Mouse (Mus musculus) erythroblast, embryonic 14.5 days (primary cell): Measurements from ENCODE around the gene Chpt1. TPM values are rescaled to one million over a fixed set of nuclear protein-coding genes. Genes with fewer than 3 reads are reported as not detected.
"Not testable (repeated sequence)": the region's sequence is repeated elsewhere in the genome, so short reads cannot be mapped to it uniquely, and the experiment has no call there.

Experiments
- H3K27me3 ChIP-seq: 2 replicates; pipeline ENCODE4 v1.6.1; 2012; ENCODE audit warnings: inconsistent platforms; ENCODE audit not compliant: control insufficient read depth
- H3K36me3 ChIP-seq: 2 replicates; pipeline ENCODE4 v1.6.1; 2012; ENCODE audit warnings: mild to moderate bottlenecking, inconsistent platforms; ENCODE audit not compliant: control insufficient read depth
- H3K4me1 ChIP-seq: 2 replicates; pipeline ENCODE4 v1.6.1; 2012; ENCODE audit warnings: inconsistent platforms; ENCODE audit not compliant: control insufficient read depth
- H3K4me3 ChIP-seq: replicated peaks from 2 replicates; pipeline ENCODE3; 2012; ENCODE audit warnings: moderate library complexity, mild to moderate bottlenecking, inconsistent platforms
- H3K9me3 ChIP-seq: 2 replicates; pipeline ENCODE4 v1.6.1; 2012; ENCODE audit warnings: low read length, inconsistent platforms, mixed read lengths; ENCODE audit not compliant: control insufficient read depth
- GATA1 ChIP-seq: IDR thresholded peaks from 2 replicates; pipeline ENCODE4 v1.6.1; 2012; ENCODE audit warnings: low read length, inconsistent platforms, mixed read lengths
- TAL1 ChIP-seq: IDR thresholded peaks from 3 replicates; pipeline ENCODE4 v1.6.1; 2012; ENCODE audit warnings: low read length, inconsistent platforms, mixed read lengths
- polyA plus RNA-seq: library from polyadenylated mRNA; stranded (reverse); fragments of >175 nt; gene quantifications from 2 replicates; pipeline ENCODE4 v1.2.3, GENCODE M21; 2012

Chpt1 gene
- polyA plus RNA-seq, 1 experiment, result 0.23 TPM

DNA sequence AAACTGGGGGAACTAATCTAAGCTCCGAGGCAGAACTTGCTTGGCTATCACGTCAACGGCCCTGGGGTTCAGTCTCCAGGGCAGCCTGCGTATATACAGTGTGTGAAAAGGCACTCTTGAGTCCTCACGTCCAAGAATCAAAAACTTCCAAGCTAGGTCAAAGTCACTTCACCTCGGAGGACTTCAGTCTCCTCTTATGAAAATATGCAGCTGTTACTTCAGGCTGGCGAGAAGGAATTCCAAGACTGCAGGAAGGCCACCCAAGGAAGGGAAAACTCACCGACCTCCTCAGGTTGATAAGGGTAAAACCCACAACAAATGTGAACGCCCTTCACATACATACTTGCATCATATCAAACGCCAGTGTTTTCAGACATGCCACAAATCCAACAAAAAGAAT is 2.5 kb downstream of the Chpt1 start:
- no peak overlapping the region for H3K4me3 ChIP-seq
- H3K27me3 ChIP-seq, result peaks cover 6% of the 10 kb centered on the region
- no peaks in the 10 kb centered on the region for H3K36me3 ChIP-seq
- H3K9me3 ChIP-seq, result no peaks in the 10 kb centered on the region
- TF ChIP-seq GATA1 (no peak), TAL1 (no peak)
- H3K4me1 ChIP-seq, result peaks cover 12% of the 10 kb centered on the region

- Histone ChIP-seq H3K27me3 (peaks cover 6% of the 10 kb centered on the region), H3K4me1 (peaks cover 12% of the 10 kb centered on the region), H3K9me3 (no peaks in the 10 kb centered on the region), H3K36me3 (no peaks in the 10 kb centered on the region), H3K4me3 (no peak overlapping the region)
- TF ChIP-seq GATA1 (no peak), TAL1 (no peak)
These were observed 3.9 kb downstream of the Chpt1 start for GRCm38 (mm10) chr10:88499993-88500392.

DNA sequence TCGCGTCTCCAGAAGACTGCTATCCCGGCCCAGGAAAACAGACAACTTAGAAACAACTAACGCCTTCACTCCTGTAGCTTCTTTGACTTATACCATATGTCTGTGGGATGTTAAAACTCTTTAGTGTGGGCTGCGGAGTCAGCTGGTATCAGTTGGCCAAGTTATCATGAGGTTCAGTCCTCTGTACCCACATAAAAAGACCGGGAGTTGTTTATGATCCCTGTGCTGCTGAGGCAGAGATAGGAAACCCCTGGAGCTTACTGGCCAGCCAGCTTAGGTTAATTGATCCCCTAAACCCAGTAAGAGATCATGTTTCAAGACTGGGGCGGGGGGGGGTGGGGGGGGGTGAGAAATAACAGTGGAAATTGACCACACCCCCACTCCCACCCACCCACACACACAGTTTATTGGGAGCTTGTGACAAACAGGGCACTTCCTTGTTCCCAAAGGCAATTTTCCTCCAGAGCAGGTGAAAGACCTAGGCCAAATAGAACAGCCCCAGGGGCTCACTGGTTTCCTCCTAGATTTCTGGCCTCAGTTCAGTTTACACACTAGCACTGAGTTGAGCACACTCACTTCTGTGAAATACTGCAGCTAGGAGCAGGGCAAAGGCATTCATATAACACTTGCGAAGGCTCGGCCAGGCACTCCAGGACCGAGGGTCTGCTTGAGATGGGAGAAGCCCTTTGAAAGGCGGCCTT is 6.9 kb downstream of the Chpt1 start:
- H3K27me3 ChIP-seq, result no peaks in the 10 kb centered on the region
- TF ChIP-seq GATA1, result no peak
- no peak for TF ChIP-seq TAL1
- no peaks in the 10 kb centered on the region for H3K4me1 ChIP-seq
- no peaks in the 10 kb centered on the region for H3K9me3 ChIP-seq
- H3K4me3 ChIP-seq, result no peak overlapping the region
- H3K36me3 ChIP-seq, result no peaks in the 10 kb centered on the region

DNA sequence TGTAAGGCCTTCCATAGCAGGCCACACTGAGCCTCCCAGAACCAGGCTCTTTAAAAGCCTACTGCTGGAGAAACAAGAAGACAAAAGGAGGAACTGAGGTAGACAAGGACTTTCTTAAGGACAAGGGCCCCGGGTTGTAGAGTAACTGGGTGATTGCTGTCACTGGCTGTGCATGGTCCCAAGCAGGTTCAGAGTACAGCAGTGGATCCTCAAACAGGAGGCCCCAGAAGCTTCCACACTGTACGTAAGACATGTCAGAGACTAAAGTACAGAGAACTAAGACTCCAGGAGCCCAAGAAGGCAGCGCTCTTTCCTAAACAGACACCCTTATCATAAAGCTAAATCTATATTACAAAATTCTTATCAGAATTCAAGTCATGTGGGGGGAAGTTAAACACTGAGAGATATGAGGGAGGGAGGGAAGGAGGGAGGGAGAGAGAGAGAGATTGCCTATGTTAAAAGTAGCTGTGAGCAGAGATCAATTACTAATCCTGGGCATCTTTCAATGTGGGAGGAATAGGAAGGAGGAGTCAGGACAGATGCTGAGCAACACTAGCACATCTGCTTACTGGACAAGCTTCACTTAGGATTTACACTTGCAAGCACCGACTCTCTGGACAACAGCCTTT is 8.8 kb downstream of the Chpt1 start:
- Histone ChIP-seq H3K4me3 (no peak overlapping the region), H3K27me3 (no peaks in the 10 kb centered on the region), H3K4me1 (no peaks in the 10 kb centered on the region), H3K36me3 (no peaks in the 10 kb centered on the region), H3K9me3 (no peaks in the 10 kb centered on the region)
- TF ChIP-seq GATA1 (no peak), TAL1 (no peak)

GRCm38 (mm10) chr10:88492658-88493057 is 11.2 kb downstream of the Chpt1 start:
- no peaks in the 10 kb centered on the region for H3K4me1 ChIP-seq
- H3K9me3 ChIP-seq, result no peaks in the 10 kb centered on the region
- no peaks in the 10 kb centered on the region for H3K27me3 ChIP-seq
- H3K36me3 ChIP-seq, result no peaks in the 10 kb centered on the region
- no peak overlapping the region for H3K4me3 ChIP-seq
- no peak for TF ChIP-seq GATA1
- no peak for TF ChIP-seq TAL1

- no peak for TF ChIP-seq TAL1
- no peak for TF ChIP-seq GATA1
- H3K4me1 ChIP-seq, result no peaks in the 10 kb centered on the region
- H3K9me3 ChIP-seq, result no peaks in the 10 kb centered on the region
- no peaks in the 10 kb centered on the region for H3K36me3 ChIP-seq
- H3K4me3 ChIP-seq, result no peak overlapping the region
- H3K27me3 ChIP-seq, result no peaks in the 10 kb centered on the region
These were observed 12.2 kb downstream of the Chpt1 start for GRCm38 (mm10) chr10:88491632-88492031.

DNA sequence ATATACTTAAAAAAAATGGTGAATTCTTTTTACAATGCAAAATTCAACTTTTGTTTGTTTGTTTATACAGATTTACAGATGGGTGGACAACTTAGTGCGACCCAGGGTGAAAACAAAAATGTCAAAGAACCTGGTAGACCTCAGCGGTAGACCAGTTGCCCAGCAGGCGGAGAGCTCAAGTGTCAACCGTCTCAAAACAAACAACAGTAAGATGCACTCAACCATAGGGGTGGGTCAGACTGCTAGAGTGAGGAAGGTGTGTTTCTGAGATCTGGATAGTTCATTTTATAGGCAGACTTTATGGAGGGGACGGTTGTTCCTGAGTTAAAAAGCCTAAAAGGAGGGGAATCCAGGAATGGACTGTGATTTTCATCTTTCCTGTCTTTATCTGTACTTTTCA is 15.2 kb downstream of the Chpt1 start:
- Histone ChIP-seq H3K4me1 (no peaks in the 10 kb centered on the region), H3K9me3 (no peaks in the 10 kb centered on the region), H3K4me3 (no peak overlapping the region), H3K36me3 (no peaks in the 10 kb centered on the region), H3K27me3 (no peaks in the 10 kb centered on the region)
- no peak for TF ChIP-seq TAL1
- TF ChIP-seq GATA1, result no peak

DNA sequence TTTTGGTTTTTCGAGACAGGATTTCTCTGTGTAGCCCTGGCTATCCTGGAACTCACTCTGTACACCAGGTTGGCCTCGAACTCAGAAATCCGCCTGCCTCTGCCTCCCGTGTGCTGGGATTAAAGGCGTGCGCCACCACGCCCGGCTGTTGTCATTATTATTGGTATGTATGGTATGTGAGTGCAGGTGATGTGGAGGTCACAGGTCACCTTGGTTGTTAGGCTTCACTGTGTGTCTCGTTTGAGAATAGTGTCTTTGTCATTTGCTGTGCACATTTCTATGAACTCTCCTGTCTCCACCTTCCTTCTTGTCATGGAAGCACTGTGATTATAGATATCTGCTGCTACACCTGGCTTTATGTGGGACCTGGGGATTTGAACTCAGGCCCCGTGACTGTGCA is 21.0 kb downstream of the Chpt1 start:
- not testable (repeated sequence) for H3K4me3 ChIP-seq

DNA sequence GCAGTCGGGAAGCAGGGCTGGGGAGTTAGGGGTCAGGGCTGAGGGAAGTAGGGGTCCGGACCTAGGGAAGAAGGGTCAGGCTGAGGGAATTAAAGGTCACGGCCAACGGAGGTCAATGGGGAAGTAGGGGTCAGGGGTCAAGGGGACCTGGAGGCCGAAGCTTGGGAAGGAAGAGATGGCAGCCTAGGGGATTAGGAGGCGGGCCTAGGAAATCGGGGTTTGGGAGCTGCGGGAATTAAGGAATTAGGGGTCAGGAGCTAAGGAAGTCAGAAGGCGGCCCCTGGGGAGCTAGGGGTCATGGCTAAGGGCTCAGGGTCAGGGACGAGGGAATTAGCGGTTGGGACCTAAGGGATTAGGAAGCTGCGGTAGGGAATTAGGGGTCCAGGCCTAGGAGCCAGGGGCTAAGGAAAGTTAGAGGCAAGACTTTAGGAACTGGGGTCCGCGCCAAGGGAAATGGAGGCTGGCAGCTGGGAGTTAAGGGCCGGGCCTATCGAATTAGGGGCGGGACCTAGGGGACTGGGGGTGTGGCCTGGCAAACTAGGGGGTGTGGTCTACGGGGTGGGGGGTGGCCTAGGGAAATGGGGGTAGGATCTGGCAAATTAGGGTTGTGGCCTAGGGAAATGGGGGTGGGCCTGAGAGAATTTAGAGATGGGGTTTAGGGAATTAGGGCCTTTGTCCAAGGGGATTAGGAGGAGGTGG is 43.6 kb downstream of the Chpt1 start:
- H3K36me3 ChIP-seq, result no peaks in the 10 kb centered on the region
- H3K4me1 ChIP-seq, result no peaks in the 10 kb centered on the region
- peaks cover 8% of the 10 kb centered on the region for H3K9me3 ChIP-seq
- no peak for TF ChIP-seq GATA1
- no peak for TF ChIP-seq TAL1
- H3K4me3 ChIP-seq, result no peak overlapping the region
- no peaks in the 10 kb centered on the region for H3K27me3 ChIP-seq

More for the DNA sequence above, 21.0 kb downstream of the Chpt1 start:
- not testable (repeated sequence) for H3K9me3 ChIP-seq, H3K4me1 ChIP-seq, H3K36me3 ChIP-seq, H3K27me3 ChIP-seq
